Mouse (Mus musculus): Measurements from ENCODE around the gene Katnbl1. TPM values are rescaled to one million over a fixed set of nuclear protein-coding genes. Genes with fewer than 3 reads are reported as not detected.

Katnbl1 gene
- polyA plus RNA-seq (2012; rRNA removed): 0.78 and 1.1 TPM in 2 replicates

DNA sequence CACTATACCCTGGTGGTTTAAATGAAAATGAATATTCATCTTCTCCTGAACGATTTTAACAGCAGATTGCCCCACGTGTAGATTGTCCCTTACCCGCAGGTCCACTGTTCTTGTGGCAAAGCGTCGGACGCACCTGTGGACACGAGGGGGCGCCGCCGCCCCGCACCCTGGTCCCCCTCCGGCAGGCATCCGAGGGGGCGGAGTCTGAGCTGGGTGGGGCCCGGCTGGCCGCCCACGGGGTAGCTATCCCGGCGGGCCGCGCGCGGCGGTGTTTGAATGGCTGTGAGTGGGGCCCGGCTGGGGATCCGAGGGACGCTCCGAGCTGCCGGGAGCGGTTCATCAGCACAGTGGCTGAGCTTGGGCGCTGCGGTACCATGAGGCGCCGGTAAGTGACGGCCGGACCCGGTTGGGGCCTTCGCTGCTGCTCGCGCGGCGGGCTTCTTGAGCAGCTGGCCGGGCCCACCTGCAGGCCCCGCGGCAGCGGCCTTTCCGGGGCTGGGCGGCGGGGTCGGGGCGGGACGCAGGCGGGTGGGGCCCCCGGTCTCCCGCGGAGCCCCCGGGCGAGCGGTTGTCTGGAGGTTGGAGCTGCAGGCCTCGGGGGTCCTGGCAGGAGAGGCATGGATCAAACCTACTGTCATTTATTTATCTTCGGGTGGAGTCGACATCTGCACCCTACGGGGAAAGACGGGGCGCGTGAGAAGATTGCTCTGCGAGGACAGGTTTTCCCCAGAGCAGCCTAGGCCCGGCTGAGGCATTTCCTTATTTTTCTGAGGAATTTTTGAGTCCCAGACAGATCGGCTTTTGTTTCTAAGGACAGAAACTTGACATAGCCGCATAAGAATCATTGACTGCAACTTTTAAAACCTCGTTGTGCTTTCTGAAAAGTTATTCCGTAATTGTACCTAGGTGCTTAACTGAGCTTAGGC lies at the start of gene Katnbl1:
Gene Katnbl1 (plus strand): TSS at position 239 of the 926 bp plus-strand sequence.
- Histone ChIP-seq H3K27ac (ENCODE audit: control insufficient read depth, insufficient read depth, low read depth, low read length) (peak within 1 kb of the TSS; percentile 76; the same call in 1 of the 2 replicates), H3K27me3 (ENCODE audit: control insufficient read depth, insufficient read depth, low read length) (no peaks in the 10 kb centered on the region), H3K4me3 (ENCODE audit: control insufficient read depth, low read depth, low read length) (peak within 1 kb of the TSS; percentile 95), H3K36me3 (ENCODE audit: control insufficient read depth, insufficient read depth, low read length) (no peaks in the 10 kb centered on the region), H3K4me1 (ENCODE audit: control insufficient read depth, insufficient read depth, low read length) (no peaks in the 10 kb centered on the region; the same call in 1 of the 2 replicates)
- peak; percentile 82 for TF ChIP-seq CTCF (IDR thresholded peaks at IDR 0.05; ENCODE audit: control insufficient read depth, insufficient read depth, insufficient replicate concordance, low read depth, low read length)
- TF ChIP-seq POLR2A (IDR thresholded peaks at IDR 0.05; ENCODE audit: control insufficient read depth, low read depth, low read length): peak; percentile 45; the same call in 1 of the 2 replicates

DNA sequence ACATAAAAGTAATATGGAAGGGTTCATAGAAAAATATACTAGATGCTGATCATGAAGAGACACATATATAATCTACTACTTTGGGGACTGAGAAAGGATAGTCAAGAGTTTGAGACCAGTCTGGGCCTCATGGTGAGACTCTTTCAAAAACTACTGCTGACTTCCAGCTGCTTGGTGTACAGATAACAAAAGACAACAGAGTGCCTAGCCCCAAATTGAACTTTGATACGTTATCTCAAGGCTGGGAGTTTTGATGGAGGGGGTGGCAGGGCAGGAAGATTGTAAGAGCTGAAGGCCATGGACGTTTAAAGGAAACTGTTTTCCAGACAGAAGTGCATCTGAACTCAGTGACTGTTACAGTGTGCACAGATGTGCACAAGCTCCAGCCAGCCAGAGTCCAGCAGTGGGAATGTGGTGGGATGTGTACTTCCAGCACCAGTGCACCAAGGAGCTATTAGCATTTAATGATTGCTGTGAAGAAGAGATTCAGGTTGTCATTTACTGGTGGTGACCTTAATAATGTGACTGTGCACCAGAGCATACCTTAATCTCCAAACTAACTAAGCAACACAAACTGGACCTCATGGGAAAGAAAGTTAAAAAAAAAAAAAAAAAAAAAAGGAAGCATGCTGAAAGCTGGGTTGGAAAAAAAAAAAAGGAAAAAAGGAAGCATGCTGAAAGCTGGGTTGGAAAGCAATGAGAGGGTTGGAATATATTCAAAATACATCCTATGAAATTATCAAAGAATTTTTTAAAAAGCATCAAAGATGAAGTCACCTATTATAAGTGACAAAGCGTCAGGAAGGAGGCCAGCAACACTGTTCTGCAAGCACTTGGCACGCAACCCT lies 46.7 kb upstream of the Katnbl1 start:
- H3K27me3 ChIP-seq (ENCODE audit: control insufficient read depth, insufficient read depth, low read length): no peaks in the 10 kb centered on the region
- no peaks in the 10 kb centered on the region for H3K4me1 ChIP-seq (ENCODE audit: control insufficient read depth, insufficient read depth, low read length)
- TF ChIP-seq POLR2A (IDR thresholded peaks at IDR 0.05; ENCODE audit: control insufficient read depth, low read depth, low read length): no peak
- peaks cover 1% of the 10 kb centered on the region; the same call in 1 of the 2 replicates for H3K36me3 ChIP-seq (ENCODE audit: control insufficient read depth, insufficient read depth, low read length)
- no peak overlapping the region for H3K4me3 ChIP-seq (ENCODE audit: control insufficient read depth, low read depth, low read length)
- H3K27ac ChIP-seq (ENCODE audit: control insufficient read depth, insufficient read depth, low read depth, low read length): 0 out of 2 replicates have a peak overlapping the region, but pooled peaks have one; percentile 29

DNA sequence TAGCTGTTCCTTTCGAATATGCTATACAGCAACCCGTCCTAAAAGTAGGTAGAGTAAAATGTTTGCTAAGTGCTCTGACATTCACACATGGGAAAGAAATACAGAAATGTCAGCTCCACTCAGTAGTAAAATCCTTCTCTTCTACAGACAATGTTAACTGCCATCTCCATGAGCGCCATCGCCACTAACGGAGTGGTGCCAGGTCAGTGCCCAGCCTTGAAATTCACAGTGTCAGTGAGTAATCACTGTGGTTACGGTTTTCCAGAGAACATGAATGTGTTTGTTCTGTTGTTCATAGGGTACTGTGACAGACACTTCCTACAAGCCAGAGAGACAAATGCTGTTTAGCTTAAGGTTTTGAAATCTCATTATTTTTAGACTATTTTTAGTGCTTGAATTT lies 41.8 kb upstream of the Katnbl1 start:
- H3K27me3 ChIP-seq (ENCODE audit: control insufficient read depth, insufficient read depth, low read length): no peaks in the 10 kb centered on the region
- no peak for TF ChIP-seq CTCF (IDR thresholded peaks at IDR 0.05; ENCODE audit: control insufficient read depth, insufficient read depth, insufficient replicate concordance, low read depth, low read length)
- no peak for TF ChIP-seq POLR2A (IDR thresholded peaks at IDR 0.05; ENCODE audit: control insufficient read depth, low read depth, low read length)
- peaks cover 1% of the 10 kb centered on the region for H3K36me3 ChIP-seq (ENCODE audit: control insufficient read depth, insufficient read depth, low read length)
- no peak overlapping the region for H3K4me3 ChIP-seq (ENCODE audit: control insufficient read depth, low read depth, low read length)
- no peak overlapping the region for H3K27ac ChIP-seq (ENCODE audit: control insufficient read depth, insufficient read depth, low read depth, low read length)
- no peaks in the 10 kb centered on the region for H3K4me1 ChIP-seq (ENCODE audit: control insufficient read depth, insufficient read depth, low read length)

DNA sequence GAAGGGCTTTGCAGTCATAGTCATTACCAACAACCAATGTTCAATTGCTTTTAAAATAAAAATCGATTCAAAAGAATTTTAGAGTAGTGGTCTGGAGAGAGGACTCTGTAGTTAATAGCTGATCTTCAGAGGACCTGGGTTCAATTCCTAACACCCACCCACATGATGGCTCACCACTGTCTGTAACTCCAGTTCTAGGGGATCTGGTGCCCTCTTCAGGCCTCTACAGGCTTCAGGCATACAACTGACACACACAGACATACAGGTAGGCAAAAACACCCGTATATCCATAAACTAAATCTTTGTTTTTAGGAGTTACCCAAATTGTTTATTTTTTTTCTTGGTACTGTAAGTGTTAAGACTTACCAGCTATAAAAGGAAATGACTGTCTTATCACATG lies 39.3 kb upstream of the Katnbl1 start:
- no peaks in the 10 kb centered on the region for H3K27me3 ChIP-seq (ENCODE audit: control insufficient read depth, insufficient read depth, low read length)
- no peaks in the 10 kb centered on the region for H3K4me1 ChIP-seq (ENCODE audit: control insufficient read depth, insufficient read depth, low read length)
- H3K27ac ChIP-seq (ENCODE audit: control insufficient read depth, insufficient read depth, low read depth, low read length): no peak overlapping the region
- H3K4me3 ChIP-seq (ENCODE audit: control insufficient read depth, low read depth, low read length): no peak overlapping the region
- no peak for TF ChIP-seq POLR2A (IDR thresholded peaks at IDR 0.05; ENCODE audit: control insufficient read depth, low read depth, low read length)
- TF ChIP-seq CTCF (IDR thresholded peaks at IDR 0.05; ENCODE audit: control insufficient read depth, insufficient read depth, insufficient replicate concordance, low read depth, low read length): no peak
- H3K36me3 ChIP-seq (ENCODE audit: control insufficient read depth, insufficient read depth, low read length): peaks cover 1% of the 10 kb centered on the region

DNA sequence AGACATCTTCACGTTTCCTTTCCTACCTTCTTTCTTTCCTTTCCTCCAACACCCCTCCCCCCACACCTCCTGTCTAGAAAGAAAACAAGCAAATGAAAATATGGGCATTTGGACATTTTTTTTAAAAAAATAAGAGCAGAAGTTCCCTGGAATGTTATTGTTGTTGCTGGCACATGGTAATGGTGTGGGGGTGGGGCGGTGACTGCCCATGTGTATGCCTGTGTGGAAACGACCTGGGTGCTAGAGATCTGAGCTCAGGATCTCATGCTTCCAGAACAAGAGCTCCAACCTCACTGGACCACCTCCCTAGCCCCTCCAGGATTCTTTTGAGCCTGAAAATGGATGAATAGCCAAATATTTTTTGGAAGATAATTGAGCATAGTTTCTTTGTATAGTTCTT lies 37.9 kb upstream of the Katnbl1 start:
- Histone ChIP-seq H3K36me3 (ENCODE audit: control insufficient read depth, insufficient read depth, low read length) (peaks cover 1% of the 10 kb centered on the region), H3K4me3 (ENCODE audit: control insufficient read depth, low read depth, low read length) (no peak overlapping the region), H3K4me1 (ENCODE audit: control insufficient read depth, insufficient read depth, low read length) (no peaks in the 10 kb centered on the region), H3K27ac (ENCODE audit: control insufficient read depth, insufficient read depth, low read depth, low read length) (no peak overlapping the region), H3K27me3 (ENCODE audit: control insufficient read depth, insufficient read depth, low read length) (no peaks in the 10 kb centered on the region)
- TF ChIP-seq POLR2A (IDR thresholded peaks at IDR 0.05; ENCODE audit: control insufficient read depth, low read depth, low read length) (no peak), CTCF (IDR thresholded peaks at IDR 0.05; ENCODE audit: control insufficient read depth, insufficient read depth, insufficient replicate concordance, low read depth, low read length) (no peak)

DNA sequence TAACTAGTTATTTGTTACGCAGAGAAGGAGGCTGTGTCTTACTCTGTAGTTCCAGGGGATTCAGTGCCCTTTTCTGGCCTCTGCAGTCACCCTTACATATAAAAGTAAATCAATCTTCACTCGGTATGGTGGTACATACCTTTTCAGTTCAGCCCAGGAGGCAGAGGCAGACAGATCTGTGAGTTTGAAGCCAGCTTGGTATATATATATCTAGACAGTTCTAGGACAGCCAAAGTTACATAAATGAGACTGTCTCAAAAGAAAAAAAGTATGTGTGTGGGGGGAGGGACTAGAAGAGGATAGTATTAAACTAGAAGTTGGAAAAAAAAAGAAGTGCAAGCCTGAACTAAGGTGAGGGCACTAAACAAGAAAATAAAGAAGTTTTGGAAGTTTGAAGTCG lies 30.8 kb upstream of the Katnbl1 start:
- H3K27ac ChIP-seq (ENCODE audit: control insufficient read depth, insufficient read depth, low read depth, low read length): no peak overlapping the region
- no peak for TF ChIP-seq CTCF (IDR thresholded peaks at IDR 0.05; ENCODE audit: control insufficient read depth, insufficient read depth, insufficient replicate concordance, low read depth, low read length)
- TF ChIP-seq POLR2A (IDR thresholded peaks at IDR 0.05; ENCODE audit: control insufficient read depth, low read depth, low read length): no peak
- H3K4me1 ChIP-seq (ENCODE audit: control insufficient read depth, insufficient read depth, low read length): no peaks in the 10 kb centered on the region
- no peak overlapping the region for H3K4me3 ChIP-seq (ENCODE audit: control insufficient read depth, low read depth, low read length)
- no peaks in the 10 kb centered on the region for H3K27me3 ChIP-seq (ENCODE audit: control insufficient read depth, insufficient read depth, low read length)
- peaks cover 1% of the 10 kb centered on the region for H3K36me3 ChIP-seq (ENCODE audit: control insufficient read depth, insufficient read depth, low read length)
